Mouse (Mus musculus): ENCODE measurements around the gene Wasf2. TPM values are rescaled to one million over a fixed set of nuclear protein-coding genes. Genes with fewer than 3 reads are reported as not detected.
"Not testable (repeated sequence)": the region's sequence is repeated elsewhere in the genome, so short reads cannot be mapped to it uniquely, and the experiment has no call there.

Gene Wasf2
- total RNA-seq, 2 experiments from 2014 or later, result 25.7 to 28.2 TPM

GRCm38 (mm10) chr4:133094936-133095733, 35.2 kb upstream of the Wasf2 start:
- no peak for DNase-seq (ENCODE audit: low spot score in 2 of 2)

DNA sequence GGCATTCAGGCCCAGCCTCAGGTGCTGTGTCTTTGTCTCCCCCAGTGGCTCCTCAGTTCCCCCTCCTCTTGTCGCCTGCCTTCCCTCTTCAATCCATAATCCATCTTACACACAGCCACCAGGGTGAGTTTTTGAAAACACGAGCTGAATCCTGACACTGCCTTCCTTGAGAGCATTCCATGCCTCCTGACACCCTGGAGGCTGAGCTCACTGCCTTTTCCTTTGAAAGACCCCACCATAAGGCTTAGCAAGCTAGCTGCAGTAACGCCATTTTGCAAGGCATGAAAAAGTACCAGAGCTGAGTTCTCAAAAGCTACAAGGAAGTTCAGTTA, 34.6 kb upstream of the Wasf2 start:
- DNase-seq (ENCODE audit: low spot score in 2 of 2), result not testable (repeated sequence)

GRCm38 (mm10) chr4:133096671-133097070, 33.6 kb upstream of the Wasf2 start:
- DNase-seq (ENCODE audit: low spot score in 2 of 2), result not testable (repeated sequence)

- no peak for DNase-seq (ENCODE audit: low spot score in 2 of 2)
Observed at GRCm38 (mm10) chr4:133101751-133102150, 28.6 kb upstream of the Wasf2 start.

DNA sequence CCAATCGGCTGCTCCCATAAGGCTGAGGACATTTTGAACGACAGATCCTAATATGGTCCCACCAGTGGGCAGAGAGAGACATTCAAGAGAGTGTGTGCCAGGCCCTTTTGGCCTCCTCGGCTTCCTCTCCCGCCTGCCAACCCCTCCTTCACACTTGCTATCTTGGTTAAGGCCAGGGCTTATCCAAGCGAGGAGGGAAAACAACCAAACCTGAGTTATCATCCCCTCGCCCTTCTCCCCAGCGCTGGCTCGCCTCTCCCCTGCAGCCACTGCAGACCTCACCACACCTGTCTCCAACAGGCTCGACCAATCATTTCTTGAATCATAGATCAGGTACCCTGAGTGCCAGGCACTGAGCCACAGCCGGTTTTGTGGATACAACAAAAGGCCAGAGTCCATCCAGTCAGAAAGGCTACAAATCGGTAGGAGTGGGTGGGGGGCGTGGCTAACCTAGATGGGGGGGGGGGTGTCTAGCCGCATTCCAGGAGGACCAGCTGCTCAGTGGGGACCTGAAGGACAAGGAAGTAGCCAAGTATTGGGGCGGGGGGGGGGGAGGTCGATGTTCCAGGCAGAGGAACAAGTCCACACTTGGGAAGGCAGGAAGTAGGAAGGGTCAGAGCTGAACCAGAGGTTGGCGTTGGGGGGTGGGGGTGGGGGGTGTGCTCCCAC, 26.6 kb upstream of the Wasf2 start:
- no peak for DNase-seq (ENCODE audit: low spot score in 2 of 2)

DNA sequence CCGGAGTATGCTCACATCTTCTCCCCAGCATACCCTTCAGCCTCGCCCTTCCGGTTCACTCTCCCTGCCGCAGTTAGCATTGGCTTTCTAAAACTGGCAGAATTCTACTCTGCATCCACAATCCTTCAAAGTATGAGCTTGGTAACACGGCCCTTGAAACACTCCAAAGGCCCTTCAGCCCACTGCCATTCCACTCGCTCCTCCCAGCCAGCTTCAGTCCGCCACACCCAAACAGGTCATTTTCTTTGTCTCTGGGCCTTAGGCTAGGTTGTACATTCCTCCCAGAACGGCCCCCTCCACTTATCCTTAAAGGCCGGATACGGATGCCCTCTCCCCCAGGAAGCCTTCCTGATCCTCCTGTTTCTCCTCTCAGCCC, 26.1 kb upstream of the Wasf2 start:
- no peak for DNase-seq (ENCODE audit: low spot score in 2 of 2)

- DNase-seq (ENCODE audit: low spot score in 2 of 2), result no peak
Observed at GRCm38 (mm10) chr4:133106691-133107090, 23.6 kb upstream of the Wasf2 start.

- DNase-seq (ENCODE audit: low spot score in 2 of 2), result no peak
Observed at GRCm38 (mm10) chr4:133107788-133108281, 22.5 kb upstream of the Wasf2 start.

GRCm38 (mm10) chr4:133108481-133109334, 21.6 kb upstream of the Wasf2 start:
- no peak for DNase-seq (ENCODE audit: low spot score in 2 of 2)

DNA sequence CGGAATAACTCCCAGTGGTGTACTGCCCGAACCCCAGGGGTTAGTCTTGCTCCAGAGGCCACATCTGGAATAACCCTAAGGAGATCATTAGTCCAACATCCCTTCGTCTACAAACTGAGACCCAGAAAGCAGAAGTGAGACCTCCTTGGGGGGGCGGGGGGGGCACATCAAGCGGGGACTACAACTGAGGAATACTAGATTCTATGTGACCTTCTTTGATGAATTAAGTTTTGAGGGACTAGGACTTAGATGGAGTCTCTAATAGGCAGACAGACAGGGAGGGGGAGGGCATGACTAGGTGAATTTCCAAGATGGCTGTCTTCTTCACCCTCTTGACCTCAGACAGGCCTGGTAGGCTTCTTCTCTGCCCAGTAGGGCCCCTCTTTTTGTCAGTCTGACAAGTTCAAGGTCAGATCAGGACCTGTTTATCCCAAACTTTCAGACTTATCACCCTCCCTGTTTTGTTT, 20.9 kb upstream of the Wasf2 start:
- no peak for DNase-seq (ENCODE audit: low spot score in 2 of 2)

GRCm38 (mm10) chr4:133112175-133112838, 18.0 kb upstream of the Wasf2 start:
- no peak for DNase-seq (ENCODE audit: low spot score in 2 of 2)

GRCm38 (mm10) chr4:133113351-133113882, 16.9 kb upstream of the Wasf2 start:
- no peak for DNase-seq (ENCODE audit: low spot score in 2 of 2)

GRCm38 (mm10) chr4:133114762-133115161, 15.5 kb upstream of the Wasf2 start:
- no peak for DNase-seq (ENCODE audit: low spot score in 2 of 2)

GRCm38 (mm10) chr4:133115721-133116429, 14.4 kb upstream of the Wasf2 start:
- no peak for DNase-seq (ENCODE audit: low spot score in 2 of 2)

GRCm38 (mm10) chr4:133116756-133117470, 13.4 kb upstream of the Wasf2 start:
- DNase-seq (ENCODE audit: low spot score in 2 of 2), result no peak

GRCm38 (mm10) chr4:133117556-133118411, 12.5 kb upstream of the Wasf2 start:
- no peak for DNase-seq (ENCODE audit: low spot score in 2 of 2)

DNA sequence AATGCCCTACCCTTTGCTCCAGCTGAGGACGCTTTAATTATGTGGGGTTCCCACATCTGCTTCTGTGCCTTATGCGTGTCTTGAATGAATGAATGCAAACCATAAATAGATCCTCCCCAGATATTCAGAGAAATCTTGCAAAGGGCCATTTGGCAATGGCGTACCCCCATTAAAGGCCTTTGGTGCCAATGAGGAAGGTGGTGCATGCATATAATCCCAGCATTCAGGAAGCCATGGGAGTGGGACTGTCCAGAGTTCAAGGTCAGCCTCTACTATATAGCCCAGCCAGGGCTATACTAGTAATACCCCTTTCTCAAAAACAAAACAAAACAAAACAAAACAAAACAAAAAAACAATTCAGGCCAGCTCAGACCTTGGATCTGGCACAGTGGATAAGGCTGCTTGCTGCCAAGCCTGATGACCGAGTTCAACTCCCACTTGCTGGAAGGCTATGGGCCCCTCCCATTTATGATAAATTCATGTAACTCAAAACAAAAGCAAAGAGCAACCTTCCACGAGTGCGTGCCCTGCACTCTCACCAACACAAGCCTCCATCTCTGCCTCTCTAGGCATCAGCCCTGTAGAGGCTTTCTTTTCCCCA, 11.4 kb upstream of the Wasf2 start:
- DNase-seq (ENCODE audit: low spot score in 2 of 2), result no peak

DNA sequence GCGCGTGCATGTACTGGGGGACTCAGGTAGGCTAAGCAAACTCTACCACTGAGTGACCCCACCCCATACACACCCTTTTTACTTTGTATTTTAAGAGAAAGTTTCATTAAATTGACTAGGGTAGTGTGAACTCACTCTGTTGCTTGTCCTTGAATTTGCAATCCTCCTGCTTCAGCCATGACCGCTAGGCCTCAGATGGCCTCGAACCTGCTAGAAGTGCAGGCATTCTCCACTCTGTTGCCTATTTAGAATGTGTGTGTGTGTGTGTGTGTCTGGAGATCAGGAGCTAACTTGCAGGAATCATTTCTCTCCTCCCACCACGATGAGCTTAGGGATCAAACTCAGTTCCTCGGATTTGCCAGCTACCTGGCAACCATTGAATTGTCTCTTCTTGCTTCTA, 10.7 kb upstream of the Wasf2 start:
- DNase-seq (ENCODE audit: low spot score in 2 of 2), result no peak

All from left cerebral cortex, adult 18-20 months (tissue).